Mouse (Mus musculus) cerebellum, adult 9-10 months (tissue): ENCODE data around the gene Man2a2.
A peak's percentile ranks its signal among the peaks of the same experiment; 100 is the strongest.
"Not testable (repeated sequence)": the region's sequence is repeated elsewhere in the genome, so short reads cannot be mapped to it uniquely, and the experiment has no call there.

ENCODE experiments used
- DNase-seq: peaks from one replicate; pipeline ENCODE4 v3.0.0; 2022

Gene Man2a2

DNA sequence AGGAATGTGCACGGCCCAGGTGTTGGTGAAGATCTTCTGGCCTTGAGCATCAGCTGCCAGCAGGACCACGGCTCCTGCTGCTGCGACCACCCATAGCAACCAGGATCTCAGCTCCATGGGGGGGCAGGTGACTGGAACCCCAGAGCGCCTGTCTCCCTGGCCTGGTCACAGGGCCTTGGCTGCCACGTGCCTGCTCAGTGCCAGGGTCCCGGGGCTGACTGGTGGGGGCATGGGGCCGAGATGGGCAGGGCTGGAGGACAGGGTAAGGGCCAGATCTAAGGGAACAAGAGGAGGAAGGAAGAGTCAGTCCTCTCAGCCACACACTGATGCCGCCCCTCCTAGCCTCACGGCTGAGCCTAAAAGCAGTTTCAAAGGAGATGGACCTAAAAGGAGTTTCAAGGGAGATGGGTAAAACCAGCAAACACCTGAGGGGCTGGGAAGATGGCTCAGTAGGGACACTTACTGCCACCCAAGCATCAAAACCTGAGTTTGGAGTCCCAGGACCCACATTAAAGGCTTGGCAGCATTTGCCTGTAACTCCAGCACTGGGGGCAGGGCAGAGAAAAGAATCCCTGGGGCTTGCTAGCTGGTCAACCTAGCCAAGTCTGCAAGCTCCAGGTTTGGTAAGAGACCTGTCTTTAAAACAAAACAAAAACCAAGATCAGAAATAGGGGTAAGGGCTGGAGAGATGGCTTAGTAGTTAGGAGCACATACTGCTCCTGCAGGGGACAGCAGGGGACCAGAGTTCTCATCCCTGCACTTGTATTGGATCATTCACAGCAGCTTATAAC, 27.7 kb upstream of the Man2a2 start:
- DNase-seq = no peak

DNA sequence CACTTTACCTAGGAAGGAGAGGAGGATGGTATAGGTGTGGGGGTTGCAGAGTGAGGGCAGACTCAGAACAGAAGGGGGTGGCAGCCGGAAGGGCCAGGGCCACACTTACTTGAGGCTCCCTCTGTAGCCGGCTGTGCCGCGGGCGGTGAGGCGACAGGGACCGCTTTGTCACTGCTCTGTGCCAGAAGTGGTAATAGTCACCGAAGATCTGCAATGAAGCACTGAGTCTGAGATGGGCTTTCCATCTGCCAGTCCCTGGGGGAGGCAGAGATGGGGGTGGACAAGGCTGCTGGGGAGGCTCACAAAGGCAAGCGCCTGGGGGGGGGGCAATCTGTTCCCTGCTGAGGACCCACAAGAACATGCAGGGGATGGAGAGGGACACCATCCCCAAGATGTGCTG, 26.8 kb upstream of the Man2a2 start:
- no peak for DNase-seq

DNA sequence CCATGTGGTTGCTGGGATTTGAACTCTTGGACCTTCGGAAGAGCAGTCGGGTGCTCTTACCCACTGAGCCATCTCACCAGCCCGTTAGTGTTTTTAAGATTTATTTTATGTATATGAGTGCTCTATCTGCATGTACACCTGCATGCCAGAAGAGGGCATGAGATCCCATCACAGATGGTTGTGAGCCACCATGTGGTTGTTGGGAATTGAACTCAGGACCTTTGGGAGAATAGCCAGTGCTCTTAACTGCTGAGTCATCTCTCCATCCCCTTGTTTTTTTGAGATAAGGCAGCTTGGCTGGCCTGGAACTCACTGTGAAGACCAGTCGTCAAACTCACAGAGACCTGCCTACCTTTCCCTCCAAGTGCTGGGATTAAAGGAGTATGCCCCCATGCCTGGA, 25.3 kb upstream of the Man2a2 start:
- DNase-seq = not testable (repeated sequence)

DNA sequence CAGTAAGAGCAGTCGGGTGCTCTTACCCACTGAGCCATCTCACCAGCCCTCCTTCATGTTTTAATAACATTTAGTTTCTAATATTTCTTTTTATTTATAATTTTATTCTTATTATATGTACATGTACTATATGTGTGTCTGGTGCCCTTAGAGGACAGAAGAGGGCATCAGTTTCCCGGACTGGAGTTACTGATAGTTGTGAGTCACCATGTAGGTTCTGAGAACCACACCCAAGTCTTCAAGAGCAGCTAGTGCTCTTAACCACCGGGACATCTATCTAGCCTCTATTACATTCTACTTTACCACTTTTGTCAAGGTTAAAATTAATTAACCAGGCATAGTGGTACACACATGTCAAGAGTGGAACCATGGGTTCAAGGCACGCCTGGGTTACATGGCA, 23.4 kb upstream of the Man2a2 start:
- DNase-seq = no peak

DNA sequence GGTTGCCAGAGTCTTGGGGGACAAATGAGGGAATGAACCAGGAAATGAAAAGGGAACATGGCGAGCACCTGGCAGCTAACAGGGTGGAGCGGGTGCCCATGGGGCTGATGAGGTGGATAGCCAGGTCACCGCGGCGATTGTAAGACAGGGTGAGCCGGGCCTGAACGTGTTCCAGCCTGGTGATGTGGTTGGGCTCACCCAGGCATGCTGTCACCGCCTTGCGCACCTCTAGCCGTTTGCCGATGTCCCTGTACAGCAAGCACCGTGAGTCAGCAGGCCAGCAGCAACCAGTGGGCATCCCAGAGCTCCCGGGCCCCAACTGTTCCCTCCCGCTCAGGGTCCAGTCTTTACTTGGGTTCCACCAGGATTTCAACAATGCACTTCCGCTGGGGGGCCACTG, 20.9 kb upstream of the Man2a2 start:
- no peak for DNase-seq

DNA sequence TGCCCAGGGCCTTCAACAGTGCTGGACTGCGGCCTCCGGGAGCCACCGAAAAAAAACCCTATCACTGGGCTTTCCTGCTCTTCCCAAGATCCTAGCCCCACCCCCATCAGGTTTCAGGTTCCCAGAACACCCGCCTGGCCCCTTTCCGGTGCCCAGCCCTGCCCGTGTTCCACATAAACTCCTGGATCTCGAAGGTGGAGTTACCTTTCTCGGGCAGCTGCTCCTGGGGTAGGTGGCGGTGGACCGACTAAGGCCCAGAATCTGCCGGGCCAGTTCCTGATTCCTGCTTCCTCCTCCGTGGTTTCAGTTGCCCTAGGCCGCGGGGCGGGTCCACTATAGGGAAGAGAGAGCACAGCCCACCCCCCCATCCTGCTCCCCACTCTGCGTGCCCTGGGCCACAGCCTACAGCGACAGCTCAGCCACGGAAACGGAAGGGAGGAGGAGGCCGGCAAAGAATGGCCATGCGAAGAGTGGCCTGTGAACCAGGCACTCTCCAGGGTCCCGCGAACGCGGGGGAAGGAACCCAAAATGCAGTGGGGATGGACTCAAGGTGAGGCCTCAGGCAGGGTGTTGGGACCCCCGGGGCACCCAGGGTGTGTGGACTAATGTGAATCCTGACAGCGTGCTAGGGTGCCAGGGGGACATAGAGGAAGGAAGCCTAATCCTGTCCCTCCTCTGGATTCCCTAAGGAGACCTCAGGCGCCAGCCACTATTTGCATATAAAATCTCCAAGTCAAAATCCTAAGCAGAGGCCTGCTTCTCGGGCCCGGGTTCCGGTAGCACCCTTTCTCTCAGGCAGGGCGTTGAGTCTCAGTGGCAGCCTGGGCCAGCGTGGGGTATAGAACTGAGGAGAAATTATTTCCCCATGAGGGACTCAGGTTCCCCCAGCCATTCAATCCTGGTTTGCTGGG, 16.7 kb upstream of the Man2a2 start, which contains the start of gene Fes:
TSS of gene Fes (minus strand) at position 314 of the 911 bp plus-strand sequence.
- no peak for DNase-seq

DNA sequence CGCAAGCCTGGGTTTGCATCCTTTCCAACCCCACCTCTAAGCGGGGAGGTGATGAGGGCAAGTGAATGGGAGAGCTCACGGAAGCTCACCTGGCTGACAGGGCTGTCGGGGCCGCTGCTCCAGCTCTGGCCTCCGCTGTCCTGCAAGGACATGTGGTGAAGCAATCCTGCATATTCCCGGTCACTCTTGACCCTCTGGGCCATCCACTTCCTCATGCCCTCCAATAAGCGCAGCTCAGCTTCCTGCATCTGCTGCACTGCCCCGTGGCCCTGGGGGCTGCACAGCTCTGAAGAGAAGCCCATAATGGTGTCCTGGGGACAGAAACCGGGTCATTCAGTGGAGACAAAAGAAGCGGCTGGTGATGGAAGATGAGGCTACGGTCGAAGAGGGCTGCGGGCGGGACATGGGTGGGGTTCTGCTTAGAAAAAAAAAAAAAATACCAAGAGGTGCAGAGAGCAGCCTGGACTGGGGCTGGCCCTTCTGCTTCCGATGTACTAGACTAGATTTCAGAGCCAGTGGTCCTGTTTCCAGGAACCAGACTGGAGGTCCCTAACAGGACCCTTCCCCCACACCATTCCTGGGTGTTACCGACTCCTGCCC, 16.0 kb upstream of the Man2a2 start:
- no peak for DNase-seq

DNA sequence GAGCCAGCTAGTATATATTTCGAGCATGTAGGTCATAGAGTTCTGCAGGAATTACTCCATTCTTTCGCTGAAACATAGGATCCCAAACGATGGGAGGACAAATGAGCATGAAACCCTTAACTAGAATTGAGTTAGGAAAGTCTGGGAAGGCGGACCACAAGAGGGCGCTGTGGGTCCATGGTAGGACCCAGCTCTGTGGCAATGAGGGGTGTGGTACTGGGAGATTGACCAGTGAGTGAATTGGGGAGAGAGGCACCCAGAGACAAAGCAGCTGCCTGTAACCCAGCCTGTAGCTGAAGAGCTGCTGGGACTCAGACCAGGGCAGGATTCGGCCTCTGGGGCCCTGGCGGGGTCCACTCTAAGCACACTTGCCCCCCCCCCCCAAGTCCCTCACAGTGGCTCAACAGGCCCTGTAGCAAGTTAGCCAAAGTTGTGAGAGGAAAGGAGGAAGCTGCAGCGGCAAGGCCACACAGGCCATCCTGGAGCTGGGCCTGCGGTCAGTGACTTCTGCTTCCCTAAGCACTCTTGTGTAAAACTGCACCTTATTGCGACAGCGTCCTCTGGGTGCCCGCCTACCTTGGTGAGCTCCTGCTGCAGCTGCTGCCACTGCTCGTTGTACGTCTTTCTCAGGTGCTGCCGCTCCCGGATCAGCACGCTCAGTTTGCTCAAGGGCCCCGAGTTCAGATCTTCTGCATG, 15.2 kb upstream of the Man2a2 start:
- peak; percentile 89 for DNase-seq

DNA sequence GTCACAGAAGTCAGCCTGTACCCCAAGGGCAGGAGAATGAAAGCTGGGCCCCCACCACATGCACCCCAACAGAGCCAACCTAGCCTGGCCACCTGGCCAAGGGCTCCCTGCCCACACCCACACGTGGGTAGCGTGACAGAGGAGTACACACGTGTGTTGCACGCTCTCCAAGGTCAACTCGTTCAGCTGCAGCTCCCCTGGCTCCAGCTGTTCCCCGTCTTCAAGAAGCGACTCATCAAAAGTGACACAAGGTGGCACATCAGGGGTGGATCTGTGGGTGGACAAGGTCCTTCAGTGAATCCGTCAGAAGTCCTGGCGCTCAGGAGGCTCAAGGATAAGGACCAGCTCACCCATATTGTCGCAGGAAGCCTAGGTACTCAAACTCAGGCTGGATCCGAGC, 11.7 kb upstream of the Man2a2 start:
- DNase-seq = no peak

DNA sequence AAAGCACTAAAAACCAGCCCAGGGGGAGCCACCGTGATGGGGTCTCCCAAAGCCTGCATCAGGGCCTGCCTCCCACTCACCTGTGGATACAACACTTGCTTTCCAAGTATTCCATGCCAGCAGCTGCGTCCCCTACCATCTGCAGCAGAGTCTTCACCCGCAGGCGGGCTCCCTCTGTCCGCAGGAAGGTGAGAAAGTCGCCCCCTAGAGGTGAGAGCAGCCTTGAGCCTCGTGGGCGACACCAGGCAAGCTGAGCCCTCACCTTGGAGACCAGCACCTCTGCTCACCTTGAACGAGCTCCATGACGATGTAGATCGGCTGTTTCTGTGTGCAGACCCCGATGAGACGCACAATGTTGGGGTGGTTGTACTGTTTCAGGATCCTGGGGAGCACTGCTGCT, 8.4 kb upstream of the Man2a2 start:
- DNase-seq = peak; percentile 51

DNA sequence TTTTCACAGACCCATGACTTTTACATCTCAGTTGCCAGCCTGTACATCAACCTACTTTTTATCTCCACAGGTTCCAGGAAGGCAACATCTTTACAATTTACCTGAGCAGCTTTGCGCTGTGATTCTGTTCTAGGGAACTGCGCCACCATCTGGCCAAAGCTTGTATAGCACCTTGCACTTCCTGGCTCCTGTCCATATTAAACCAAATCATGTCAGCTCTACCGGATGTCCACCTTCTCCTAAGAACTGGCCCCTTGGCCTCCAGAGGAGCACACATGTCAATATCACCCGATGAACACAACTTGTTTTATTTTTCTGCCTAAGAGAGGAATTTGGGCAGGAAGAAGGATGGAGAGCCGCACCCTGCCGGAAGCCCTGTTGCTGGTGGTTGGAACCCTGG, 6.3 kb upstream of the Man2a2 start:
- DNase-seq = peak; percentile 90

DNA sequence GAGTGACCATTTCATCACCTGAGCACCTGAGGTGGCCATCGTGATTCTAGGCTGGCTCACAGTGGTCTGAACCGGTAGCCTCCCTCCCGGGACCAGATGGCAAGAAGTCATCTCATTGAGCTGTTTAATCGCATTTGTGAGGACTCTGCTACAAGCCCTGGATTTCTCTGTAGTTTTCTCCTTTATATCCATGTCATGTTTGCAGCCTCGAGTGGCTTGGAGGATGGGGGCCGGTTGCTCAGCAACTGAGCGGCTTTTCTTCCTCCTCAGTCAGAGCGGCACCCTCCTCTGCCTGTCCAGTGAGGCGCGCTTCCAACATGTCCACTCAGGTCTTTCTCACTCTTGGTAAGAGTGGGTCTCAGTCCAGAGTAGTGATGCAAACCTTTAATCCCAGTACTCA, 5.0 kb upstream of the Man2a2 start:
- no peak for DNase-seq

DNA sequence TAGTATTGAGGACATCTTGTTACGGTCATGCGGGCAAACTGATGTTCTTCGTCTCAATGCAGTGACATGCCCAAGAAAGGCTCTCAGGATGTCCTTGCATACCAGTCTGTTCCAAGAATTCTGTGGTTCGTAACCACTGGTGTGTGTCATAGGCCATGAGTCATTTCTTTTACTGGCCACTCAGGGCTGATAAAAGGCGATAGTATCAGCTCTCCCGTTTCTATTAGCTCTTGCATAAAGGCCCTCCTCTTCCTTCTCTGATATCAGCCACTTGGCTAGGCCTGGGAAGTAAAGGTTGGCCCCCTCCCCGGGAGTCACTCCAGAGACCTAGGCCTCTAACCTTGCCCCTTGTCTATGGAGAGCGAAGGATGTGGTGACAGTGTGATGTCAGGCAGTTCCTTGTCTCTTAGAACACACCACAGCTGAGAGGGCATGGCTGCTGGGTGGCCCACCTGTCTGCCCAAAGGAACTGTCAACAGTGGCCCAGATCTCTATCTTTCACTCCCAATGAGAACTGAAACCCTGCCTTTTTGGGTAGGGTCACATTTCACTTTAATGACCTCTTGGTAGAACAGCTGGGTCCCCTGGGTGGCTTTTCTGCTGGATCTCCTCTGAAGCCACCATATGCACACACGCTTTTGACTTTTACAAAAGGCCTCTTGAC, 4.3 kb upstream of the Man2a2 start:
- DNase-seq = no peak

DNA sequence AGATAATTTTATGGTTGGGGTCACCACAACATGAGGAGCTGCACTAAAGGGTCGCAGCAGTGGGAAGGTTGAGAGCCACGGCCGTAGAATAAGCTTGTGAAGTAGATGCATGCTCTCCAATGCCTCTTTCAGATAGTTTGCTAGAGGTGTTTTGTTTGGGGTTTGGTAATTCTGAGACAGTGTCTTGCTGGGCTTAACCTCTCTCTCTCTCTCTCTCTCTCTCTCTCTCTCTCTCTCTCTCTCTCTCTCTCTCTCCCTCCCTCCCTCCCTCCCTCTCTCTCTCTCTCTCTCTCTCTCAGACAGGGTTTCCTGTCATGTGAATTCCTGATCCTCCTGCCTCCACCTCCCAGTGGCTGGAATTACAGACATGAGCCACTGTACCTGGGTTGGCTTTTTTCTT, 3.6 kb upstream of the Man2a2 start:
- DNase-seq = no peak

DNA sequence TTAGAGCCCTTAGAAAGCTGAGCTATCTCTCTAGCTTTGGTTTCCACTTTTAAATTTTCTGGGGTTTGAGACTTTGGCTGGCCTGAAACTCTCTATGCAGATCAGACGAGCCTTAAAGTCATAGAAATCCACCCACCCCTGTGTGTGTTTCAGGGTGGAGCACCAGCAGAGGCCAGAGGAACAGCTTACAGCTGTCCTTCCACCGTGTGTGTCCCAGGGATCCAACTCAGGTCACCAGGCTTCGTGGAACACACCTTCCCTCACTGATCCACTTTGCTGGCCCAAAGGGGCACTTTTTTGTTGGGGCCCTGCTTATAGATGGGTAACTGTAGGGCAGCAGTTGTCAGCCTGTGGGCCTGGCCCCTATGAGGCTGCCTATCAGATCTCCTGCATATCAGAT, 3.1 kb upstream of the Man2a2 start:
- no peak for DNase-seq

DNA sequence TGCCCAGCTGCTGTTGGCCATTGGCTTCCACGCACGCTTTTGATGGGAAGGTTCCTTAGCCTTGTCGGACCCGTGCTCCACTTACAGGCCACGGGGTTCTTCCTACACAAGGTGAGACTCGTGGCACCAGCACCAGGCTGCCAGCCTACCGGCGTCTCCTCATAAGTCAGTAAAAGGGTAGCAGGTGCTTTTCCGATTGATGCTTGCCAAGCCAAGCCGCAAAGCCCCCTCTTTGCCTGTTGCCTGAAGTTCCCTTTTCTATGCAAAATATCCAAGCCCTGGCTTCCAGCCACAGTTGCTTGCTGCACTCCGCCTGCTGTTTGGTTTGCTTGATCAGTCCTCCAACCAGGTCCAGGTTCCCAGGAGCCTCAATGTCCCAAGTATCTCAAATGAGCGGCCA, 2.7 kb upstream of the Man2a2 start:
- DNase-seq = no peak

DNA sequence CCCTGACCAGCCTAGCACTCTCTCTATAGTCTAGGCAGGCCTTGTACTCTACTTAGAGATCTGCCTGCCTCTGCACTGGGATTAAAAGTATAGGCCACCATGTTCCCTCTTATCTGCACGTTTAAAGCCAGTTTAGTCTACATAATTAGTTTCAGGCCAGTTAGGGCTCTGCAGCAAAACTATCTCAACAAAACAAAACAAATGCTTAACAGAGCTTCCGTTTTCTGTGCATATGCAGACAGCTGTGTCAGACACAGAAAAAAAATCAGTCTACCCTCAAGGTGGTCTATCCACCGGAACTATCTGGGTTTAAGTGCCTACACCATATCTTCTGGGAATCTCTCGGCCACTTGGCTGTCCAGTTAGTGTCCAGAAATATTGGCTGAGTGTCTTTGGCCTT, 2.2 kb upstream of the Man2a2 start:
- DNase-seq = no peak

DNA sequence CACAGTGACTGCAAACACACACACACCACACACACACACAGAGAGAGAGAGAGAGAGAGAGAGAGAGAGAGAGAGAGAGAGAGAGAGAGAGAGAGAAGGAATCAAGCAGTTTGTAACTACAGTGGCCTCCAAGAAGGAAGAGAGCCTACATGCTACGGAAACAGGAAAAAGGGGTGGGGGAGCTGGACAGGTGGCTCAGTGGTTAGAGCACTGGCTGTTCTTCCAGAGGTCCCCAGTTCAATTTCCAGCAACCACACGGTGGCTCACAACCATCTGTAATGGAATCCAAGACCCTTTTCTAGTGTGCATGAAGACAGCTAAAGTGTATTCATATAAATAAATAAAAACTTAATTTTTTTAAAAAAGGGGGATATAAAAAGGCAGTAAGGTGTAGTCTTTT, 1.5 kb upstream of the Man2a2 start:
- peak; percentile 56 for DNase-seq

DNA sequence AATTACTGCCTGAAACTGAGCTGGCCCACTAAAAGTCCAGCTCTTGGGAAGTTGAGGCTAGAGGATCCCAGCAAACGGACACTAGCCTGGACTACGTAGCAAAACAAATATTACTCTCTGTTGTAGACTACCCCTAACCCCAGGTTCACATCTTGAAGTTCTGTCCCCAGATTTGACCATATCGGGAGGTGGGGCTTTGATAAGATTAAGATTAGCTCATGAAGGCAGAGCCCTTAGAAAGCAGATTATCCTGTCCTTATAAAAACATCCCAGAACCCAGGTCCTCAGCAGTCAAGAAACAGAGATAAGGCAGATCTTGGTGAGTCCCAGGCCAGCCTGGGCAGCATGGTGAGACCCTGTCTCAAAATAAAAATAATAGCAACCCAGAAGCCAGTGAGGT, 991 bp upstream of the Man2a2 start:
- no peak for DNase-seq

DNA sequence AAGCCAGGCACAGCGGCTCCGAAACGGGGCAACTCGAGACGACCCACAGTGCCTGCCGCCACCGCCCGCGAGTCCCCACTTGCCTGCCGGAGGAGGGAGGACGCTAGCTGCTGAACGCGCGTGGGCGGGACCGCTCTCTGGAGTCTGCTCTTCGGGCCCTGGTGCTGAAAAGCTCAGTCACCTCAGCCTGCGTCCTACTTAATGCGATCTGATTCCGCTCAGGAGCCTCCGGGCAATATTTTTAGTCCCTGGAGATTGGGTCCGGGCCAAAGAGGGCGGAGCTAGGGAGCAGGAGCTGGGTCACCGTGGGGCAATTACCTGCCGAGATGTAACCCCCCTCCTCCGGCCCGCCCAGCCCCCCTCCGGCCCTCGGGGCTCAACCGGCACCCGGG, 530 bp downstream of the Man2a2 start:
- peak; percentile 92 for DNase-seq

DNA sequence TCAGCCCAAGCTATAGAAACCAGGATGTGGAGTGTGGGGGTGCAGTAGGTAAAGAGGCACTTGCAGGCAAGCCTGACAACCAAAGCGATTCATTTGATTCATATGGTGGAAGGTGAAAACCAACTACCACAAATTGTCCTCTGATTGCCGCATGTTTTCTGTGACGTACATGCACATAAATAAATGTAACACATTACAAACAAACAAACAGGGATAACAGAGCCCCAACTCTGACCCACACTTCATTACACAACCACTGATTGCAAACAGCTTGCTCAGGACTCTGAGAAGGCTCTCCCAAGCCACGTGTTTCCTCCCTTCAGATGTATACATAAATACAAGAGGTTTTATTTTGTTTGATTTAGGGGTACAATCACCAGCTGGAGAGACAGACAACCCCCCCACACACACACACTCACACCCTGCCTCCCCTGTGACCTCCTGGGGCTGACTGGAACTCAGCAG, 1.2 kb downstream of the Man2a2 start:
- no peak for DNase-seq

DNA sequence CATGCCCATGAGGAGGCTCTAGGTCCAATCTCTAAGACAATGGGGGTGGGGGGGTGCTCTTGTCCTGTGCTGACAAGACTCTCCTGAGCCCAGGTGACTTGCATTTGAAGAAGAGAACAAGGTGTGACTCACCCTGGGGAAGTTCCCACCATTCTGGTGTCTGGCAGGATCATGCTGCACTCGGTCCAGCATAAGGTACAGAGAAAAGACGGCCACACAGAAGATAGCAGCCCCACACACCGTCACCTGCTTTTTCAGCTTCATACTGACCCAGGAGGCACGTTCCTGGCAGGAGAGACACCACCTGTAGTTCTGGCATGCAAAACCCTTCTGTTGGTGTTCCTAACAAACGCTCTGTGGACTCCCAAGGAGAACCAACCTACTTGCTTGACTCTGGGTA, 1.7 kb downstream of the Man2a2 start:
- DNase-seq = peak; percentile 71
